Mouse (Mus musculus) neutrophil, adult 59 days (primary cell): ENCODE data around the gene Olfr629. TPM values are rescaled to one million over a fixed set of nuclear protein-coding genes. Genes with fewer than 3 reads are reported as not detected.

Experiments used
- total RNA-seq, 2 experiments: library from RNA; stranded (reverse); gene quantifications; 1 replicate in 1 of 2; 2 replicates in 1 of 2; pipeline ENCODE4 v1.2.4; 2023

Olfr629 gene
- total RNA-seq = not detected

GRCm38 (mm10) chr7:103744843-103745242, at the start of gene Olfr629:
TSS of gene Olfr629 (minus strand) at chr7:103744943.

GRCm38 (mm10) chr7:103791721-103792120, 47.0 kb upstream of the Olfr629 start, which contains the start of gene Olfr67:
TSS of gene Olfr67 (minus strand) at chr7:103791821.

GRCm38 (mm10) chr7:103779598-103779997, 34.9 kb upstream of the Olfr629 start, which contains the start of gene Olfr68:
TSS of gene Olfr68 (minus strand) at chr7:103779698.

GRCm38 (mm10) chr7:103771494-103771893, 26.8 kb upstream of the Olfr629 start, which contains the start of gene Olfr69:
TSS of gene Olfr69 (minus strand) at chr7:103771594.

GRCm38 (mm10) chr7:103757233-103757632, 12.5 kb upstream of the Olfr629 start, which contains the start of gene Olfr630:
TSS of gene Olfr630 (minus strand) at chr7:103757333.

GRCm38 (mm10) chr7:103730074-103730473, 14.7 kb downstream of the Olfr629 start, which contains the start of gene Olfr628:
TSS of gene Olfr628 (plus strand) at chr7:103730374.

GRCm38 (mm10) chr7:103714371-103714770, 30.4 kb downstream of the Olfr629 start, which contains the start of gene Olfr243:
TSS of gene Olfr243 (plus strand) at chr7:103714671.

Other genes starting within 250 kb of the Olfr629 start
- not detected for gene Olfr609, start 246.9 kb downstream of the Olfr629 start, total RNA-seq
- gene Olfr610, start 232.8 kb downstream of the Olfr629 start, total RNA-seq = not detected
- gene Olfr611, start 224.1 kb downstream of the Olfr629 start, total RNA-seq = not detected
- gene Olfr612, start 202.2 kb downstream of the Olfr629 start, total RNA-seq = not detected
- not detected for gene Olfr613, start 196.9 kb downstream of the Olfr629 start, total RNA-seq
- not detected for gene Olfr615, start 188.9 kb downstream of the Olfr629 start, total RNA-seq
- gene Olfr616, start 175.8 kb downstream of the Olfr629 start, total RNA-seq = not detected
- not detected for gene Olfr617, start 171.9 kb downstream of the Olfr629 start, total RNA-seq
- not detected for gene Olfr618, start 154.8 kb downstream of the Olfr629 start, total RNA-seq
- not detected for gene Olfr619, start 144.4 kb downstream of the Olfr629 start, total RNA-seq
- gene Olfr620, start 132.4 kb downstream of the Olfr629 start, total RNA-seq = not detected
- gene Olfr622, start 102.2 kb downstream of the Olfr629 start, total RNA-seq = not detected
- gene Olfr623, start 81.2 kb downstream of the Olfr629 start, total RNA-seq = not detected
- under 1 TPM in 1 of 2 experiments, not detected in 1; 0.07 TPM for gene Olfr624, start 73.8 kb downstream of the Olfr629 start, total RNA-seq
- not detected for gene Olfr625-ps1, start 62.2 kb downstream of the Olfr629 start, total RNA-seq
- not detected for gene Olfr243, start 30.3 kb downstream of the Olfr629 start, total RNA-seq
- not detected for gene Olfr628, start 14.6 kb downstream of the Olfr629 start, total RNA-seq
- not detected for gene Olfr630, start 12.4 kb upstream of the Olfr629 start, total RNA-seq
- not detected for gene Olfr69, start 26.7 kb upstream of the Olfr629 start, total RNA-seq
- gene Olfr68, start 34.8 kb upstream of the Olfr629 start, total RNA-seq = not detected
- not detected for gene Olfr67, start 46.9 kb upstream of the Olfr629 start, total RNA-seq
- 100 to 1,000 TPM; 136 to 209 TPM for gene Hbb-bt, start 69.1 kb upstream of the Olfr629 start, total RNA-seq
- gene Hbb-bs, start 83.2 kb upstream of the Olfr629 start, total RNA-seq = 1,000 to 10,000 TPM in 1 of 2 experiments, 100 to 1,000 TPM in 1; 881 to 1,070 TPM
- not detected for gene Hbb-bh2, start 95.6 kb upstream of the Olfr629 start, total RNA-seq
- gene Hbb-bh1, start 98.2 kb upstream of the Olfr629 start, total RNA-seq = not detected
- not detected for gene Hbb-y, start 108.3 kb upstream of the Olfr629 start, total RNA-seq
- gene Olfr66, start 141.3 kb upstream of the Olfr629 start, total RNA-seq = not detected
- gene Olfr64, start 149.5 kb upstream of the Olfr629 start, total RNA-seq = not detected
- gene Olfr65, start 158.5 kb upstream of the Olfr629 start, total RNA-seq = not detected
- not detected for gene Olfr631, start 183.9 kb upstream of the Olfr629 start, total RNA-seq
- not detected for gene Olfr632, start 189.4 kb upstream of the Olfr629 start, total RNA-seq
- gene Olfr633, start 199.5 kb upstream of the Olfr629 start, total RNA-seq = not detected
- gene Olfr635, start 226.2 kb upstream of the Olfr629 start, total RNA-seq = not detected